Mouse (Mus musculus): Measurements from ENCODE around the gene Nfkbib. TPM values are rescaled to one million over a fixed set of nuclear protein-coding genes. Genes with fewer than 3 reads are reported as not detected.

The Nfkbib gene
- total and polyA plus RNA-seq, 2 experiments from 2014 or later, result 3.5 to 26.7 TPM

GRCm38 (mm10) chr7:28716590-28717281 is 50.6 kb downstream of the Nfkbib start, which contains the start of gene Fbxo17:
Gene Fbxo17, plus strand, starts transcription at chr7:28716804.
- Histone ChIP-seq H3K27me3 (ENCODE audit: control insufficient read depth, insufficient read depth, low read length) (no peaks in the 10 kb centered on the region), H3K9me3 (replicated peaks; ENCODE audit: control insufficient read depth, low read length) (no peaks in the 10 kb centered on the region), H3K27ac (ENCODE audit: low read depth) (peak within 1 kb of the TSS; percentile 5; the same call in 1 of the 2 replicates)

GRCm38 (mm10) chr7:28715598-28715997 is 51.7 kb downstream of the Nfkbib start:
- no peak overlapping the region for H3K9ac ChIP-seq (replicated peaks; ENCODE audit: low read depth, low read length)
- no peaks in the 10 kb centered on the region for H3K9me3 ChIP-seq (replicated peaks; ENCODE audit: control insufficient read depth, low read length)
- no peak overlapping the region for H3K4me2 ChIP-seq (ENCODE audit: low read depth, low read length)
- no peaks in the 10 kb centered on the region for H3K36me3 ChIP-seq (replicated peaks; ENCODE audit: control insufficient read depth, insufficient read depth, low read length)
- H3K27ac ChIP-seq (ENCODE audit: low read depth), result no peak overlapping the region
- no peak for DNase-seq (ENCODE audit: low spot score)
- H3K4me1 ChIP-seq (ENCODE audit: control insufficient read depth, insufficient read depth), result no peaks in the 10 kb centered on the region
- no peak overlapping the region for H3K4me3 ChIP-seq (ENCODE audit: low read depth, low read length)
- TF ChIP-seq CTCF (IDR thresholded peaks at IDR 0.05; ENCODE audit: low read depth), result 0 out of 2 replicates have a peak, but pooled peaks have one; percentile 11
- no peak for TF ChIP-seq EP300 (IDR thresholded peaks at IDR 0.05; ENCODE audit: low read depth)
- WGBS, result 97% methylated on average over 2 of the region's 2 CpGs
- ATAC-seq (ENCODE audit: insufficient read depth, low read depth), result no peak
- H3K27me3 ChIP-seq (ENCODE audit: control insufficient read depth, insufficient read depth, low read length), result no peaks in the 10 kb centered on the region

More at GRCm38 (mm10) chr7:28716590-28717281, 50.6 kb downstream of the Nfkbib start, which contains the start of gene Fbxo17:
- peak; percentile 84 for ATAC-seq (ENCODE audit: insufficient read depth, low read depth)
- no peaks in the 10 kb centered on the region for H3K36me3 ChIP-seq (replicated peaks; ENCODE audit: control insufficient read depth, insufficient read depth, low read length)
- TF ChIP-seq CTCF (IDR thresholded peaks at IDR 0.05; ENCODE audit: low read depth) (no peak), EP300 (IDR thresholded peaks at IDR 0.05; ENCODE audit: low read depth) (no peak)
- DNase-seq (ENCODE audit: low spot score), result peak; percentile 62
- WGBS, result 3% methylated on average over 36 of the region's 36 CpGs
- H3K4me1 ChIP-seq (ENCODE audit: control insufficient read depth, insufficient read depth), result no peaks in the 10 kb centered on the region
- peak within 1 kb of the TSS; percentile 52 for H3K9ac ChIP-seq (replicated peaks; ENCODE audit: low read depth, low read length)
- peak within 1 kb of the TSS; percentile 55 for H3K4me3 ChIP-seq (ENCODE audit: low read depth, low read length)
- peak within 1 kb of the TSS; percentile 76 for H3K4me2 ChIP-seq (ENCODE audit: low read depth, low read length)

- H3K9me3 ChIP-seq (replicated peaks; ENCODE audit: control insufficient read depth, low read length), result no peaks in the 10 kb centered on the region
- no peak overlapping the region for H3K4me3 ChIP-seq (ENCODE audit: low read depth, low read length)
- no peaks in the 10 kb centered on the region for H3K36me3 ChIP-seq (replicated peaks; ENCODE audit: control insufficient read depth, insufficient read depth, low read length)
- H3K4me2 ChIP-seq (ENCODE audit: low read depth, low read length), result no peak overlapping the region
- DNase-seq (ENCODE audit: low spot score) (no peak), ATAC-seq (ENCODE audit: insufficient read depth, low read depth) (0 out of 2 replicates have a peak, but pooled peaks have one; percentile 54)
- no peak overlapping the region for H3K9ac ChIP-seq (replicated peaks; ENCODE audit: low read depth, low read length)
- no peak overlapping the region for H3K27ac ChIP-seq (ENCODE audit: low read depth)
- no peaks in the 10 kb centered on the region for H3K27me3 ChIP-seq (ENCODE audit: control insufficient read depth, insufficient read depth, low read length)
- TF ChIP-seq CTCF (IDR thresholded peaks at IDR 0.05; ENCODE audit: low read depth), result no peak
- TF ChIP-seq EP300 (IDR thresholded peaks at IDR 0.05; ENCODE audit: low read depth), result no peak
- 29% methylated on average over 5 of the region's 5 CpGs for WGBS
- no peaks in the 10 kb centered on the region for H3K4me1 ChIP-seq (ENCODE audit: control insufficient read depth, insufficient read depth)
Observed at GRCm38 (mm10) chr7:28714667-28715066, 52.6 kb downstream of the Nfkbib start.

- no peak for ATAC-seq (ENCODE audit: insufficient read depth, low read depth)
- H3K9ac ChIP-seq (replicated peaks; ENCODE audit: low read depth, low read length), result no peak overlapping the region
- 65% methylated on average over 3 of the region's 3 CpGs for WGBS
Observed at GRCm38 (mm10) chr7:28710962-28711361, 56.4 kb downstream of the Nfkbib start.

GRCm38 (mm10) chr7:28709454-28709853 is 57.9 kb downstream of the Nfkbib start:
- no peaks in the 10 kb centered on the region for H3K36me3 ChIP-seq (replicated peaks; ENCODE audit: control insufficient read depth, insufficient read depth, low read length)
- no peaks in the 10 kb centered on the region for H3K9me3 ChIP-seq (replicated peaks; ENCODE audit: control insufficient read depth, low read length)
- DNase-seq (ENCODE audit: low spot score), result no peak
- H3K4me3 ChIP-seq (ENCODE audit: low read depth, low read length), result no peak overlapping the region
- no peak for ATAC-seq (ENCODE audit: insufficient read depth, low read depth)
- H3K4me2 ChIP-seq (ENCODE audit: low read depth, low read length), result no peak overlapping the region
- no peak overlapping the region for H3K27ac ChIP-seq (ENCODE audit: low read depth)
- TF ChIP-seq EP300 (IDR thresholded peaks at IDR 0.05; ENCODE audit: low read depth) (no peak), CTCF (IDR thresholded peaks at IDR 0.05; ENCODE audit: low read depth) (no peak)
- no peak overlapping the region for H3K9ac ChIP-seq (replicated peaks; ENCODE audit: low read depth, low read length)
- no peaks in the 10 kb centered on the region for H3K4me1 ChIP-seq (ENCODE audit: control insufficient read depth, insufficient read depth)
- no peaks in the 10 kb centered on the region for H3K27me3 ChIP-seq (ENCODE audit: control insufficient read depth, insufficient read depth, low read length)

More at GRCm38 (mm10) chr7:28710962-28711361, 56.4 kb downstream of the Nfkbib start:
- H3K9me3 ChIP-seq (replicated peaks; ENCODE audit: control insufficient read depth, low read length), result no peaks in the 10 kb centered on the region
- TF ChIP-seq EP300 (IDR thresholded peaks at IDR 0.05; ENCODE audit: low read depth) (no peak), CTCF (IDR thresholded peaks at IDR 0.05; ENCODE audit: low read depth) (0 out of 2 replicates have a peak, but pooled peaks have one; percentile 1)
- no peak for DNase-seq (ENCODE audit: low spot score)
- H3K4me2 ChIP-seq (ENCODE audit: low read depth, low read length), result no peak overlapping the region
- no peak overlapping the region for H3K27ac ChIP-seq (ENCODE audit: low read depth)
- no peaks in the 10 kb centered on the region for H3K4me1 ChIP-seq (ENCODE audit: control insufficient read depth, insufficient read depth)
- H3K27me3 ChIP-seq (ENCODE audit: control insufficient read depth, insufficient read depth, low read length), result no peaks in the 10 kb centered on the region
- no peaks in the 10 kb centered on the region for H3K36me3 ChIP-seq (replicated peaks; ENCODE audit: control insufficient read depth, insufficient read depth, low read length)
- no peak overlapping the region for H3K4me3 ChIP-seq (ENCODE audit: low read depth, low read length)

Other genes with a start within 250 kb of the Nfkbib start
- not detected in 2 replicates for gene Ifnl3, start 244.7 kb downstream of the Nfkbib start, total RNA-seq (2014; rRNA removed; ENCODE audit: low replicate concordance)
- gene Ifnl3, start 244.7 kb downstream of the Nfkbib start, polyA plus RNA-seq (2015; fragmentation: Nextera tagmentation; extraction: Ambion mirVana), result not detected in 2 replicates
- gene Sycn, start 226.6 kb downstream of the Nfkbib start, total RNA-seq (2014; rRNA removed; ENCODE audit: low replicate concordance), result not detected in 2 replicates
- gene Sycn, start 226.6 kb downstream of the Nfkbib start, polyA plus RNA-seq (2015; fragmentation: Nextera tagmentation; extraction: Ambion mirVana), result not detected in 2 replicates
- not detected in 2 replicates for gene Nccrp1, start 220.3 kb downstream of the Nfkbib start, total RNA-seq (2014; rRNA removed; ENCODE audit: low replicate concordance)
- gene Nccrp1, start 220.3 kb downstream of the Nfkbib start, polyA plus RNA-seq (2015; fragmentation: Nextera tagmentation; extraction: Ambion mirVana), result not detected in 2 replicates
- gene Samd4b, start 169.4 kb downstream of the Nfkbib start, total RNA-seq (2014; rRNA removed; ENCODE audit: low replicate concordance), result 37.0 and 53.5 TPM in 2 replicates
- gene Samd4b, start 169.4 kb downstream of the Nfkbib start, polyA plus RNA-seq (2015; fragmentation: Nextera tagmentation; extraction: Ambion mirVana), result 12.3 and 12.4 TPM in 2 replicates
- gene Pak4, start 169.3 kb downstream of the Nfkbib start, total RNA-seq (2014; rRNA removed; ENCODE audit: low replicate concordance), result 12.7 and 17.1 TPM in 2 replicates
- 11.3 and 12.0 TPM in 2 replicates for gene Pak4, start 169.3 kb downstream of the Nfkbib start, polyA plus RNA-seq (2015; fragmentation: Nextera tagmentation; extraction: Ambion mirVana)
- not detected in 2 replicates for gene Acp7, start 136.2 kb downstream of the Nfkbib start, total RNA-seq (2014; rRNA removed; ENCODE audit: low replicate concordance)
- gene Acp7, start 136.2 kb downstream of the Nfkbib start, polyA plus RNA-seq (2015; fragmentation: Nextera tagmentation; extraction: Ambion mirVana), result not detected in 2 replicates
- 0.73 and 0.93 TPM in 2 replicates for gene Fbxo27, start 74.7 kb downstream of the Nfkbib start, total RNA-seq (2014; rRNA removed; ENCODE audit: low replicate concordance)
- 1.5 and 1.7 TPM in 2 replicates for gene Fbxo27, start 74.7 kb downstream of the Nfkbib start, polyA plus RNA-seq (2015; fragmentation: Nextera tagmentation; extraction: Ambion mirVana)
- gene Fbxo17, start 50.7 kb downstream of the Nfkbib start, total RNA-seq (2014; rRNA removed; ENCODE audit: low replicate concordance), result 4.7 and 7.8 TPM in 2 replicates
- 4.5 and 5.1 TPM in 2 replicates for gene Fbxo17, start 50.7 kb downstream of the Nfkbib start, polyA plus RNA-seq (2015; fragmentation: Nextera tagmentation; extraction: Ambion mirVana)
- 73.9 and 95.4 TPM in 2 replicates for gene Mrps12, start 25.7 kb downstream of the Nfkbib start, total RNA-seq (2014; rRNA removed; ENCODE audit: low replicate concordance)
- 133 and 134 TPM in 2 replicates for gene Mrps12, start 25.7 kb downstream of the Nfkbib start, polyA plus RNA-seq (2015; fragmentation: Nextera tagmentation; extraction: Ambion mirVana)
- 22.6 and 33.4 TPM in 2 replicates for gene Sars2, start 25.5 kb downstream of the Nfkbib start, total RNA-seq (2014; rRNA removed; ENCODE audit: low replicate concordance)
- 15.8 and 17.0 TPM in 2 replicates for gene Sars2, start 25.5 kb downstream of the Nfkbib start, polyA plus RNA-seq (2015; fragmentation: Nextera tagmentation; extraction: Ambion mirVana)
- not detected in 2 replicates for gene Ccer2, start 11.3 kb downstream of the Nfkbib start, total RNA-seq (2014; rRNA removed; ENCODE audit: low replicate concordance)
- gene Ccer2, start 11.3 kb downstream of the Nfkbib start, polyA plus RNA-seq (2015; fragmentation: Nextera tagmentation; extraction: Ambion mirVana), result not detected in 2 replicates
- 44.7 and 53.0 TPM in 2 replicates for gene Sirt2, start 777 bp downstream of the Nfkbib start, total RNA-seq (2014; rRNA removed; ENCODE audit: low replicate concordance)
- 60.6 and 61.0 TPM in 2 replicates for gene Sirt2, start 777 bp downstream of the Nfkbib start, polyA plus RNA-seq (2015; fragmentation: Nextera tagmentation; extraction: Ambion mirVana)
- gene Rinl, start 21.5 kb upstream of the Nfkbib start, total RNA-seq (2014; rRNA removed; ENCODE audit: low replicate concordance), result 2.1 and 2.7 TPM in 2 replicates
- 2.3 and 2.4 TPM in 2 replicates for gene Rinl, start 21.5 kb upstream of the Nfkbib start, polyA plus RNA-seq (2015; fragmentation: Nextera tagmentation; extraction: Ambion mirVana)
- 259 and 275 TPM in 2 replicates for gene Hnrnpl, start 41.0 kb upstream of the Nfkbib start, total RNA-seq (2014; rRNA removed; ENCODE audit: low replicate concordance)
- 149 and 171 TPM in 2 replicates for gene Hnrnpl, start 41.0 kb upstream of the Nfkbib start, polyA plus RNA-seq (2015; fragmentation: Nextera tagmentation; extraction: Ambion mirVana)
- 483 and 823 TPM in 2 replicates for gene Ech1, start 57.7 kb upstream of the Nfkbib start, total RNA-seq (2014; rRNA removed; ENCODE audit: low replicate concordance)
- gene Ech1, start 57.7 kb upstream of the Nfkbib start, polyA plus RNA-seq (2015; fragmentation: Nextera tagmentation; extraction: Ambion mirVana), result 806 and 928 TPM in 2 replicates
- gene Lgals4, start 66.3 kb upstream of the Nfkbib start, total RNA-seq (2014; rRNA removed; ENCODE audit: low replicate concordance), result 2.3 and 24.1 TPM in 2 replicates
- gene Lgals4, start 66.3 kb upstream of the Nfkbib start, polyA plus RNA-seq (2015; fragmentation: Nextera tagmentation; extraction: Ambion mirVana), result 30.9 and 36.0 TPM in 2 replicates
- 5.0 TPM in 1 of 2 replicates, not detected in the other for gene Lgals7, start 96.3 kb upstream of the Nfkbib start, total RNA-seq (2014; rRNA removed; ENCODE audit: low replicate concordance)
- 2.2 and 3.9 TPM in 2 replicates for gene Lgals7, start 96.3 kb upstream of the Nfkbib start, polyA plus RNA-seq (2015; fragmentation: Nextera tagmentation; extraction: Ambion mirVana)
- gene Capn12, start 113.9 kb upstream of the Nfkbib start, total RNA-seq (2014; rRNA removed; ENCODE audit: low replicate concordance), result not detected in 2 replicates
- gene Capn12, start 113.9 kb upstream of the Nfkbib start, polyA plus RNA-seq (2015; fragmentation: Nextera tagmentation; extraction: Ambion mirVana), result 0.26 TPM in 2 replicates
- gene Actn4, start 194.8 kb upstream of the Nfkbib start, total RNA-seq (2014; rRNA removed; ENCODE audit: low replicate concordance), result 120 and 139 TPM in 2 replicates
- 135 and 171 TPM in 2 replicates for gene Actn4, start 194.8 kb upstream of the Nfkbib start, polyA plus RNA-seq (2015; fragmentation: Nextera tagmentation; extraction: Ambion mirVana)
- gene Eif3k, start 214.4 kb upstream of the Nfkbib start, total RNA-seq (2014; rRNA removed; ENCODE audit: low replicate concordance), result 366 and 476 TPM in 2 replicates
- 261 and 264 TPM in 2 replicates for gene Eif3k, start 214.4 kb upstream of the Nfkbib start, polyA plus RNA-seq (2015; fragmentation: Nextera tagmentation; extraction: Ambion mirVana)
- gene Map4k1, start 214.5 kb upstream of the Nfkbib start, total RNA-seq (2014; rRNA removed; ENCODE audit: low replicate concordance), result 0.15 TPM in 1 of 2 replicates, not detected in the other
- gene Map4k1, start 214.5 kb upstream of the Nfkbib start, polyA plus RNA-seq (2015; fragmentation: Nextera tagmentation; extraction: Ambion mirVana), result 1.4 and 1.8 TPM in 2 replicates

All from heart, postnatal 0 days (tissue).